Mouse (Mus musculus) heart, embryonic 10.5 days (tissue): Measurements from ENCODE around the gene Fam81a. TPM values are rescaled to one million over a fixed set of nuclear protein-coding genes. Genes with fewer than 3 reads are reported as not detected.

Experiments
- DNase-seq: peaks from one replicate; pipeline ENCODE4 v3.0.0-alpha.2; 2017; ENCODE audit warnings: low spot score
- H3K27ac ChIP-seq: fragments of 300-500 bp; sonication (generic); 2 replicates; pipeline ENCODE4 v1.5.1; 2016; ENCODE audit warnings: mild to moderate bottlenecking
- H3K27me3 ChIP-seq: fragments of 300-500 bp; sonication (generic); 2 replicates; pipeline ENCODE4 v1.6.1; 2016; ENCODE audit warnings: mild to moderate bottlenecking; ENCODE audit not compliant: poor library complexity, insufficient read depth, severe bottlenecking
- H3K36me3 ChIP-seq: fragments of 300-500 bp; sonication (generic); 2 replicates; pipeline ENCODE4 v1.6.1; 2016; ENCODE audit warnings: mild to moderate bottlenecking, moderate library complexity
- H3K4me1 ChIP-seq: fragments of 300-500 bp; sonication (generic); 2 replicates; pipeline ENCODE4 v1.6.1; 2016; ENCODE audit warnings: mild to moderate bottlenecking
- H3K4me3 ChIP-seq: fragments of 300-500 bp; sonication (generic); 2 replicates; pipeline ENCODE4 v1.5.1; 2016; ENCODE audit warnings: mild to moderate bottlenecking, moderate library complexity
- H3K9me3 ChIP-seq: fragments of 300-500 bp; sonication (generic); 2 replicates; pipeline ENCODE4 v1.6.1; 2016; ENCODE audit warnings: mild to moderate bottlenecking, moderate library complexity
- WGBS: fragments of 180-500 bp; shearing (Covaris S2); methylation state at CpG from one replicate; pipeline ENCODE4 v1.1.7; 2016; 5-methylcytosine and 5-hydroxymethylcytosine counted together
- polyA plus RNA-seq: library from polyadenylated mRNA; unstranded; fragments of >200 nt; fragmentation: Nextera tagmentation; extraction: Ambion mirVana; gene quantifications from 2 replicates; pipeline ENCODE4 v1.2.1, GENCODE M21; 2016

Fam81a gene
- polyA plus RNA-seq, 1 experiment from 2014 or later = 8.4 TPM

GRCm38 (mm10) chr9:70103106-70103505, 39.3 kb downstream of the Fam81a start:
- 49% methylated on average over 8 of the region's 8 CpGs for WGBS
- Histone ChIP-seq H3K27me3 (0 out of 2 replicates have a peak, but pooled peaks cover 5% of the 10 kb centered on the region), H3K4me1 (peaks cover 8% of the 10 kb centered on the region), H3K4me3 (no peak overlapping the region), H3K36me3 (0 out of 2 replicates have a peak, but pooled peaks cover 2% of the 10 kb centered on the region), H3K27ac (no peak overlapping the region), H3K9me3 (no peaks in the 10 kb centered on the region)
- DNase-seq = no peak

DNA sequence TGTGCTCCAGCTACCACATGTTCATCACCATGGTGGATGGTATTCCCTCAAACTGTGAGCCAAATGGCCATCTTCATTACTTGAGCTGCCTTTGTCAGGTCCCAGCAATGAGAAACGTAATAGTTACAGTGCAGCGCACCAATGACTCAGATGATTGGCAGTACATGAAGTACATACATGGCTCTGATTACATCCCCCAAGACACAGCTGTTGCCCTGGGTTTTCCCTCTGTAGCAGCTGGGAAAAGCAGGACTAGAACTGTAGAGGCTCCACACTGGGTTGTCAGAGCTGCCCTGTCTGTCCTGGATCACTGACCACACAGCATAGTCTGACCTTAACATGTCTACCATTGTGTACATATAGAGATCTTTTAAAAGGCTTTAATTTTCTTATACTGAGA, 44.8 kb downstream of the Fam81a start:
- Histone ChIP-seq H3K36me3 (peaks cover 2% of the 10 kb centered on the region; the same call in 1 of the 2 replicates), H3K4me3 (no peak overlapping the region), H3K9me3 (no peaks in the 10 kb centered on the region), H3K27ac (no peak overlapping the region), H3K4me1 (no peaks in the 10 kb centered on the region), H3K27me3 (no peaks in the 10 kb centered on the region)
- WGBS = 90% methylated on average over 2 of the region's 2 CpGs
- DNase-seq = no peak

DNA sequence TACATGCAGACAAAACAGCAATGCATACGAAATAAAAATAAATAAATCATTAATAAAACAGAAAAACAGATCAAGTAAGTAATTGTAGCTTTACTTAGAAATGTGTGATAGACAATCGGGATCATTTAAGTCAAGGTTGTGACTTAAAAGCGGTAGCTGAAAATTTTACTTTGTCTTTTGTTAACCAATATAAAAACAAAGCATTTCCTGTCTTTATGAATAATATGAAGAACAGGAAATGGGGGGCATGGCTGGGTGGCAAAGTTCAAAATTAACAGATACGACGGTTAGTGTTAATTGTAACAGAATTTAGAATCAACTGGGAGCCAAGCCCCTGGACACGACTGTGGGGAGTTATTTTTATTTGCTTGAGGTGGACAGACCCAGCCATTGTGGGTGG, 47.3 kb downstream of the Fam81a start:
- no peak overlapping the region for H3K4me3 ChIP-seq
- H3K9me3 ChIP-seq = no peaks in the 10 kb centered on the region
- H3K27ac ChIP-seq = no peak overlapping the region
- H3K36me3 ChIP-seq = peaks cover 2% of the 10 kb centered on the region; the same call in 1 of the 2 replicates
- H3K27me3 ChIP-seq = no peaks in the 10 kb centered on the region
- H3K4me1 ChIP-seq = no peaks in the 10 kb centered on the region
- WGBS = 80% methylated on average over 6 of the region's 6 CpGs
- DNase-seq = no peak

- peak; percentile 56 for DNase-seq
- 87% methylated on average over 10 of the region's 10 CpGs for WGBS
- H3K27me3 ChIP-seq = peaks cover 8% of the 10 kb centered on the region
Observed at GRCm38 (mm10) chr9:70090541-70090940, 51.8 kb downstream of the Fam81a start.

DNA sequence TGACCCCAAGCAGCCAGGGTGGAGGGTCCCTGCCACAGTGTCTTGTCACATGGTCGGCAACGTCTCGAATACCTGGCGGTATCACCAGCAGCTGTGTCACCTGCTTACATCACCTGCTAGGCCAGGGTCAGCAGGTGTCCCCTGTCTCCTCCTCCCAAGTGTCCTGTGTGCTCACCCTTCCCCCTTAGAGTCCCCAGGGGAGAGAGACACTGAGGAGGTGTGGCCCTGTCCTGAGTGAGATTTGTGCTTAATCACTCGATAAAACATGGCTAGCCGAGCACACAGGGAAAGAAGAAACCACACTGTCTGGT, 53.6 kb downstream of the Fam81a start:
- no peaks in the 10 kb centered on the region for H3K36me3 ChIP-seq
- H3K9me3 ChIP-seq = no peaks in the 10 kb centered on the region
- H3K4me1 ChIP-seq = peaks cover 5% of the 10 kb centered on the region; the same call in 1 of the 2 replicates
- H3K27ac ChIP-seq = no peak overlapping the region
- H3K4me3 ChIP-seq = no peak overlapping the region
- DNase-seq = peak; percentile 72
- peaks cover 8% of the 10 kb centered on the region for H3K27me3 ChIP-seq
- WGBS = 62% methylated on average over 6 of the region's 6 CpGs

More at GRCm38 (mm10) chr9:70090541-70090940, 51.8 kb downstream of the Fam81a start:
- Histone ChIP-seq H3K4me3 (no peak overlapping the region), H3K36me3 (no peaks in the 10 kb centered on the region), H3K9me3 (no peaks in the 10 kb centered on the region), H3K4me1 (peaks cover 5% of the 10 kb centered on the region; the same call in 1 of the 2 replicates), H3K27ac (no peak overlapping the region)

DNA sequence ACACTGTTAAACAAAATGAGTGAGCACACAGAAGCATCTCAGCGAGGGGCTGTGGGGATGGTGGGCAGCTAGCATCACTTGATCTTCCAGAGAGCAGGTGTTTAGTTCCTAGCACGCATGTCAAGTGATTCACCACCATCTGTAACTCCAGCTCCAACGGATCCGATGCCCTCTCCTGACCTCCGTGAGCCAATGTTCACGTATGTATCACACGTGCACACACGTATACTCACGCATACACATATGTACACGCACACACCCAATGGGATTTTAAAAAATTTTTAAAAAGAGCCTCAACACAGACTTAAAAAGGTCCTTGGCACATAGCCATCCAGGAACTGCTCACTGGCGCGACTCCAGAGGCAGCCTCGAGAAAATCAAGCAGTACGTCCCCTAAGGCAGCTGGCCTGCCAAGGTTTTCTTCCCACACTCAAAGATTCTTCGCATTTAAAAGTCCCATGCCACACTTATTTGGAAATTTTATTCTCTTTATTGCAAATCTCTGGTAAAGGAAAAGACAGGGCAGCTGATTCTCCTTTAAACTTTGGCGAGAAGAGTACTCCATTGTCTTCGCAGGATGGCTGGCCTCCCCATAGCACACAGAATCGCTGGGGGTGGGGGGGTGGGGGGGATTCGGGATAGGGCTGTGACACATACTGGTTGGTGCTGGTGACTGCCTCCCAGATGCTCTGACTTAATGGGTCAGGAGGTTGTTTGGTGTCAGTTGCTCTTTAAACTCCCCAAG, 54.1 kb downstream of the Fam81a start:
- Histone ChIP-seq H3K27me3 (peaks cover 8% of the 10 kb centered on the region), H3K9me3 (no peaks in the 10 kb centered on the region), H3K4me3 (no peak overlapping the region), H3K4me1 (peaks cover 5% of the 10 kb centered on the region; the same call in 1 of the 2 replicates), H3K36me3 (no peaks in the 10 kb centered on the region), H3K27ac (no peak overlapping the region)
- peak; percentile 22 for DNase-seq
- 73% methylated on average over 19 of the region's 19 CpGs for WGBS

- H3K4me3 ChIP-seq = no peak overlapping the region
- H3K27ac ChIP-seq = no peak overlapping the region
- 79% methylated on average over 5 of the region's 5 CpGs for WGBS
- H3K4me1 ChIP-seq = peaks cover 7% of the 10 kb centered on the region; the same call in 1 of the 2 replicates
- no peaks in the 10 kb centered on the region for H3K36me3 ChIP-seq
- no peaks in the 10 kb centered on the region for H3K9me3 ChIP-seq
- peaks cover 8% of the 10 kb centered on the region for H3K27me3 ChIP-seq
- peak; percentile 66 for DNase-seq
Observed at GRCm38 (mm10) chr9:70087379-70087778, 55.0 kb downstream of the Fam81a start.

DNA sequence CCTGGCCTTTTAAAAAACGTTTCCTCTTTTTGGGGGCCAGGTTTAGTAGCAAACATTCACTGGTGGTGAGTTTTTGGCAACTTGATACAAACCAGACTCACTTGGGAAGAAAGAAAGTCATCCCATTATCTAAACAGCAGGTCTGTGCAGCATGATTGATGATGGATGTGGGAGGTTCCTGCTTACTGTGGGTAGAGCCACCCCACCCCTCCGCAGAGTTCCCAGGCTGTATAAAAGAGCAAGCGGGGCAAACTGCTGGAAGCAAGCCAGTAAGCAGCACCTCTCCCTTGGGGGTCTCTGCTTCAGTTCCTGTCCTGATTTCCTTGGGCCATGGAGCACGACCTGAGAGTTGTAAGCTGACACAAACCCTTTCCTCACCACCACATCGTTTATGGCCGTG, 56.3 kb downstream of the Fam81a start:
- WGBS = 29% methylated on average over 6 of the region's 6 CpGs
- DNase-seq = no peak

GRCm38 (mm10) chr9:70084107-70084506, 58.3 kb downstream of the Fam81a start:
- Histone ChIP-seq H3K27me3 (peaks cover 7% of the 10 kb centered on the region), H3K4me1 (peaks cover 8% of the 10 kb centered on the region; the same call in 1 of the 2 replicates), H3K9me3 (no peaks in the 10 kb centered on the region), H3K4me3 (no peak overlapping the region), H3K27ac (no peak overlapping the region), H3K36me3 (no peaks in the 10 kb centered on the region)
- 54% methylated on average over 11 of the region's 11 CpGs for WGBS
- DNase-seq = no peak

More for the DNA sequence above, 56.3 kb downstream of the Fam81a start:
- Histone ChIP-seq H3K36me3 (no peaks in the 10 kb centered on the region), H3K27me3 (peaks cover 8% of the 10 kb centered on the region), H3K27ac (no peak overlapping the region), H3K4me1 (peaks cover 8% of the 10 kb centered on the region; the same call in 1 of the 2 replicates), H3K9me3 (no peaks in the 10 kb centered on the region), H3K4me3 (no peak overlapping the region)

- Histone ChIP-seq H3K27me3 (no peaks in the 10 kb centered on the region), H3K27ac (peak overlapping the region; percentile 16; the same call in 1 of the 2 replicates), H3K4me3 (no peak overlapping the region), H3K4me1 (peaks cover 8% of the 10 kb centered on the region; the same call in 1 of the 2 replicates), H3K36me3 (no peaks in the 10 kb centered on the region), H3K9me3 (no peaks in the 10 kb centered on the region)
- no peak for DNase-seq
- WGBS = 63% methylated on average over 25 of the region's 25 CpGs
Observed at GRCm38 (mm10) chr9:70082357-70083204, 59.8 kb downstream of the Fam81a start.

DNA sequence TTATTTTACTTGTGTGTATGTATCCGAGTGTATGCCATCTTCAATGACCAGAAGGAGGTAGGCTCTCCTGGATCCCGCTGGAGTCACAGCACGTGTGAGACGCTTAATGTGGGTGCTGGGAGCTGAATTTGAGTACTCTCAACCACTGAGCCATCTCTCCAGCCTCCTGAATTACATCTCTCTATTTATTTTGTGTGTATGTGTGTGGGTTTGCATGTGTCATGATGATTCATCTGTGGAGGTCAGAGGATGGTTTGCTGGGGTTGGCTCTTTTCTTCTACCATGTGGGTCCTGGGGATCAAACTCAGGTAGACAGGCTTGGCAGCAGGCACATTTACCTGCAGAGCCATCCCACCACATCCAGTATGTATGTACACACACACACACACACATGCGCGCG, 60.6 kb downstream of the Fam81a start:
- Histone ChIP-seq H3K4me3 (no peak overlapping the region), H3K9me3 (no peaks in the 10 kb centered on the region), H3K27me3 (0 out of 2 replicates have a peak, but pooled peaks cover 3% of the 10 kb centered on the region), H3K36me3 (no peaks in the 10 kb centered on the region), H3K27ac (no peak overlapping the region), H3K4me1 (peaks cover 8% of the 10 kb centered on the region; the same call in 1 of the 2 replicates)
- WGBS = 86% methylated on average over 7 of the region's 7 CpGs
- DNase-seq = no peak

DNA sequence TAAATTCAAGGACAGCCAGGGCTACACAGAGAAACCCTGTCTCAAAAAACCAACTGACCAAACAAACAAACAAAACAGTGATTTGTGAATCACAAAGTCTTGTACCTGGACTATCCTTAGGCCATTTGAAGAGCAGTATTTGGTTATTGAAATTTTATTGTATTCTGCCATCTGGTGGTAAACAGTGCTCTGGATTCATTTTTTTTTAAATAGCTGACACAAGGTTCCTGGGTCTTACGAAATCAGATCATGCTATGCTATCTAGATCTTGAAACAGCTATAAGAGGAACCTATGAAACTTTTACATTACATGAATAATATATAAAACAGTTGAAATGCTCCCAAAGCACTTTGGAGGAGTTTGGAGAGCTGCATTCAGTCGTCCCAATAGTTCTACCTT, 61.4 kb downstream of the Fam81a start:
- H3K27me3 ChIP-seq = 0 out of 2 replicates have a peak, but pooled peaks cover 4% of the 10 kb centered on the region
- peaks cover 4% of the 10 kb centered on the region; the same call in 1 of the 2 replicates for H3K4me1 ChIP-seq
- no peaks in the 10 kb centered on the region for H3K36me3 ChIP-seq
- WGBS = 84% methylated on average over 2 of the region's 2 CpGs
- no peaks in the 10 kb centered on the region for H3K9me3 ChIP-seq
- no peak for DNase-seq
- H3K27ac ChIP-seq = no peak overlapping the region
- H3K4me3 ChIP-seq = no peak overlapping the region
